Mouse (Mus musculus): ENCODE results near the gene Gm28035.

Gm28035 gene

GRCm38 (mm10) chr2:30240267-30240666, at the start of gene Gm28035:
Gene Gm28035, plus strand, starts transcription at chr2:30240567.
- no peak for DNase-seq (ENCODE audit: low spot score)

- DNase-seq (ENCODE audit: low spot score), result no peak
Measured at GRCm38 (mm10) chr2:30191790-30192580, 48.4 kb upstream of the Gm28035 start.

- no peak for DNase-seq (ENCODE audit: low spot score)
Measured at GRCm38 (mm10) chr2:30194656-30195055, 45.7 kb upstream of the Gm28035 start.

DNA sequence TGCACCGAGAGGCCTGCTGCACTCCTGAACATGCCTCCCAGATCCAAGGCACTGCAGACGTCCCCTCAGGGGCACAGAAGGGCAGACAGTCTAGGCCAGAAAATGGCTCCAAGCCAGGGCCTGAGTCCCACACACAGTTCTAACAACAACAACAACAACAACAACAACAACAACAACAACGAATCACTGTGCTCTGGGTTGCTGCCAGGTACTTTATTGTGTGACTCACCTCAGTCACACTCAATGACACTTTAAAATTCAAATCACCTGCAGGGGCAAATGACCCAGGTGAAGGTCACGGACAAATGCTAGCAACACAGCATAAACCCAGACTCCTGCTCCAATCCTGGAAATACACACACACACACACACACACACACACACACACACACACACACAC, 42.3 kb upstream of the Gm28035 start:
- no peak for DNase-seq (ENCODE audit: low spot score)

GRCm38 (mm10) chr2:30199984-30200383, 40.4 kb upstream of the Gm28035 start:
- no peak for DNase-seq (ENCODE audit: low spot score)

DNA sequence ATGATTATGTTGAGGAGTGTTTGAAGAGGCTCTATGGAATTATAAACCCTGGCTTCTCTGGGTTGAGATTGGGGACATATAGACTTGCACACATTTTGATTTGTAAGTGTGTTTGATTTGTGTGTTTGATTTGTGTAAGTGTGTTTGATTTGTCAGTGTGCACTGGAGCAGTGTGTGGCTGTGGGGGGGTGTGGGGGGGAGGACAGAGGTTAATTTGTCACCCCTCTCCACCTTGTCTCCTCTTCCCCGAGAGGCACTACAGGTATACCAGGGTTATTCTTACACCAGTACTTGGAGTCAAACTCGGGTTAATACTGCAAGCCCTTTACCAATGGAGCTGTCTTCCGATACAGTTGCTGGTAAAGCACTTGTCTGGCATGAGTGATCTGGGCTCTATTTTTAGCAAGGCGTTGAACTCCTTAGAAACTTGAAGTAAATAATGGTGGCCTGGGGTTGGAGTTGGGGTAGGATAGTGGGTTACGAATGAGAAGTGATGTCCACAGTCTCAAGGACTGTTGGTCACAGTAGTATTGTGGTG, 39.9 kb upstream of the Gm28035 start:
- no peak for DNase-seq (ENCODE audit: low spot score)

- DNase-seq (ENCODE audit: low spot score), result no peak
Measured at GRCm38 (mm10) chr2:30203439-30203838, 36.9 kb upstream of the Gm28035 start.

- DNase-seq (ENCODE audit: low spot score), result no peak
Measured at GRCm38 (mm10) chr2:30205255-30205628, 35.1 kb upstream of the Gm28035 start.

- DNase-seq (ENCODE audit: low spot score), result peak; percentile 92
Measured at GRCm38 (mm10) chr2:30205629-30206357, 34.6 kb upstream of the Gm28035 start, which contains the start of gene Kyat1. Gene Kyat1, minus strand, starts transcription at chr2:30205847.

DNA sequence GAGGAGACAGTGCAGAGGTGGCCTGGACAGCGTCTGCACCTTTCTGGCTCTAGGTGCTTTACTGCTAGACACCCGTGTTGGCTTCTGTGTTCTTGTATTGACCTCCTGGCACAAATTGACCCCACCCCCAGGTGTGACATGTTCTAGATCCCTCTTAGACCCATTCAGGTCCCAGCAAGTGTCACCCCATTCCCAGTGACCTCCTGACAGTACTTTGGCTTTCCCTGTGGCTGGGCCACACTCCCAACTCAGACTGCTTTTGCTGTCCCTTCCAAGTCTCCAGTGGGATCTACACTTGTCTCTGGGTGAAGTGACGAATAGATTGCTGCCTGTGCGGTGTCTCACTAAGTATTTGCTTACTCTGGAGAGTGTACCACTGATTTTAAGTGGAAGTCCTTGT, 33.0 kb upstream of the Gm28035 start:
- no peak for DNase-seq (ENCODE audit: low spot score)

- DNase-seq (ENCODE audit: low spot score), result no peak
Measured at GRCm38 (mm10) chr2:30207886-30208285, 32.5 kb upstream of the Gm28035 start.

DNA sequence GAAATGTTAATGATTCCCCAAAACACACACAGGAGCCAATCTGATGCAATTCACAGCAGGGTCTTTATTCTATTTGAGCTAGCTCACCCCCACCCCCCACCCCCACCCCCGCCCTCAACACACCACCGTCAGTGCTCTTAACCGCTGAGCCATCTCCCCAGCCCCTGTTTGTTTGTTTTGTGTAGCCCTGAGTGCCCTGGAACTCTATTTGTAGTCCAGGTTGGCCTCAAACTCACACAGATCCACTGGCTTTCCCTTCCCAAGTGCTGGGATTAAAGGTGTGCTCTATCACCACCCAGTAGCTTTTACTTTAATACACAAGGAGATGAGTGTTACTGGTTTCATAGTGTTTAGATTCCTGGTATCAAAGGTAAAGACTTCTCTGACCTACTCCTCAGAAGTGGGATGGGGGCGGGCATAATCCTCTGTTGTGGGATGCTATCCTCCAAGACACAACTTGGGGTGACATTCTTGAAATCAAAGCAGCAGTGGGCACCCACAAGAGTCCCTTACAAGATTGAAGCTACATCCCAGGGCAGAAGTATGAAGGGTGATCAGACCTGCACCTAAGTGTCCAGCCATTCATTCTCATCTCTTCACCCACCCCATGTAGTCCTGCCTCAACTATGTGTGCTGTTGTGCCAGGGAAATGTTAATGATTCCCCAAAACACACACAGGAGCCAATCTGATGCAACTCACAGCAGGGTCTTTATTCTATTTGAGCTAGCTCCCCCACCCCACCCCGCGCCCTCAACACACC, 28.8 kb upstream of the Gm28035 start:
- no peak for DNase-seq (ENCODE audit: low spot score)

GRCm38 (mm10) chr2:30212169-30212545, 28.2 kb upstream of the Gm28035 start:
- DNase-seq (ENCODE audit: low spot score), result no peak

GRCm38 (mm10) chr2:30212951-30213350, 27.4 kb upstream of the Gm28035 start:
- DNase-seq (ENCODE audit: low spot score), result no peak

DNA sequence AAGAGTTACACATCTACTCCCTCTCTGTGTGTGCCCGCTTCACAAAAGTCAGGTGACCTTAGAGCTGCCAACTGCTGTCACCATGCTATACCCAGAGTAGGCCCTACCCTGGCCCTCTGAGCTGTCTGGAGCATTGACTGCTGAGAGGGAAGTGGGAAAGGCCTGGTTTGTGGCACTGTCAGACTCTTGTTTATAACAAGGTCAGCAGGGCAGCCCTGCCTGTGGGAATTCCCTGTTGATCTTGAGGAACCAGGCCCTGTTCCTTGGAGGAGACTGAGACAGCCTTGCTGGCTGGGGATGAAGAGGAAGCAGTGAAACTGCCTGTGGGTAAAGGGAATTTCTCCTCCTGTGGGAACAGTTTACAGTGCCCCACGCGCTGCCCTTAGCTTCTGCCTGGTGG, 25.6 kb upstream of the Gm28035 start:
- DNase-seq (ENCODE audit: low spot score), result no peak

DNA sequence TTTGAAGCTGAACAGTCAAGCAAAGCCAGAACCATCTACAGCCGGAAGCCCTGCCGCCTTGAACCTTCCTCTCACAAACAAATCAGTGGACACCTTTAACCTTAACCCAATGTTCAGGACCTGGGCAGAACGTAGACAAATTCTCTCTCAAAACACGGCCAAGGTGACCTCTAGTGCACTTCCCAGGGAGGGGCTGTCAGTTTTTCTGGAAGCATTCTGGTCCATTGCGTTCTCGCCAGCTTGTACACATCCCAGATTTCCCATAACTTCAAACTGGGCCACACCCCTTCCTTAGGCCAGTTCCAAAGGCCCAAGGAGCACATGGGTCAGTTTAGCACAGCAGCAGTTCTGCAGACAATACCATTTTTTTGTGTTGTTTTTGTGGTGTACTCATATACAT, 24.9 kb upstream of the Gm28035 start:
- DNase-seq (ENCODE audit: low spot score), result no peak

DNA sequence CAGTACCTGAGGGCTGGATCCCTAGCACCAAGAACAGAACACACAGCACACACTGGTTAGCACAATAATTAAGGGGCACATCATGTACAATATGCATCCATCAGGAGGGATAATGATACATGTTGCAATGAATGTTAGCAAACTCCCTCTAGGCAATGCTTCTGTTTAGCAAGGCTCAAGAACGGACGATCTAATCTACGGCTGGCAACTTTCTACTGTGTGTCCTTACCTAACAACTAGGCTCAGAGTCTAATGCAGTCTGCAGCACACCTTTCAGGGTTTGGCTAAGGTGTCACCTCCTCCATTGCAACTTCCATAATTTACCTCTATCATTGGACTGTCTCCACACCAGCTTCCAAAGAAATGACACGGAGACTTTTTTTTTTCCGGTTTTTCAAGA, 24.1 kb upstream of the Gm28035 start:
- no peak for DNase-seq (ENCODE audit: low spot score)

DNA sequence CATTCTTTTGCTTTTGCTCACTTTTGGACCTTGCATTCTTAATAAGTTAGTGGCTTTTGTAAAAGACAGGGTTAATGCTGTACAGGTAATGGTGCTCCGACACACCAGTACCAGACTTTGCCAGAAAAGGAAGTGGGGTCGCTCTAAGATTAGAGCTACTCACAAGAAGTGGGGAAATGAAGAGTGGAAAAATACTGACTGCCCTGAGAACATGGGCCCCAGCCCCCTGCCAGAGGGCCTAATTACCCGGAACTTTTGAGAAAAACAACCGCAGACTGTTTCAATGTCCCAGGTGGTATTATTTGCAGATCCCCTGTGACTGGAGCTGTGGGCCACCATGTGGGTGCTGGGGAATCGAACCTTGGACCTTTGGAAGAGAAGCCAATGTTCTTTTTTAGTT, 4.8 kb upstream of the Gm28035 start:
- no peak for DNase-seq (ENCODE audit: low spot score)

- no peak for DNase-seq (ENCODE audit: low spot score)
Measured at GRCm38 (mm10) chr2:30236426-30237198, 3.8 kb upstream of the Gm28035 start.

- DNase-seq (ENCODE audit: low spot score), result peak; percentile 100
Measured at GRCm38 (mm10) chr2:30237199-30237880, 3.0 kb upstream of the Gm28035 start, which contains the start of gene Lrrc8a. Gene Lrrc8a, plus strand, starts transcription at chr2:30237715.

DNA sequence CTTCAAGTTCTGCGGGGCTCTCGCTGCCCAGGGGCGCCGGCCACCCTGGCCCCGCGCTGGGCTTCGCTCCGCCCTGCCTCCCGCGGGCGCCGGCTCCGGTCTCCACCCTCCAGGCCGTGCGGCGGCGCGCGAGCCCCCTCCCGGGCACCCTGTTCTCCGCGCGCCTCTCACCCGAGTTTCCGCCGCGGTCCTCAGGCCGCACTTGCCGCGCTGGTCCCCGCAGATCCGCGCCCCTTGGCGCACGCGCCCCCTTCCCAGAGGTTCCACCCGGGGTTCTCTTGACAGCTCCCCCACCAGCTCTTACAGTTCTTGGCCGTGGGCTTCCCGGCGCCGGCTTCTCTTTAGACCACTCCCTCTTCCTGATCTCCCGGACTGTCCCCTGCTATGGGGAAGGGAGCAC, 2.5 kb upstream of the Gm28035 start:
- DNase-seq (ENCODE audit: low spot score), result peak; percentile 82
